Mouse (Mus musculus) left cerebral cortex, postnatal 10 days (tissue): ENCODE measurements at regions not wholly inside any gene's neighbourhood (a gene's known extent, or its start where the extent isn't known, plus 50 kb on each side); places are given as distances from the start of the nearest gene placed in this dataset.

Experiments used
- DNase-seq, 2 experiments: peaks; one replicate each; pipeline ENCODE4 v3.0.0; 2021 to 2022; ENCODE audit warnings: low spot score in 2 of 2, mixed read lengths in 1 of 2; ENCODE audit errors: extremely low spot score in 1 of 2
- intact Hi-C: fragments of 180-260 bp; cut with DNase I; formaldehyde crosslinking; loops from one replicate; pipeline ENCODE4 v1.15.1; 2025

GRCm38 (mm10) chr14:46562016-46562415 is 171.5 kb upstream of the Bmp4 start:
- DNase-seq, result no peak
- intact Hi-C loops, result loop anchor here (10.0 kb wide), 1 partner anchor 567 kb away; no protein-coding TSS in a partner anchor

GRCm38 (mm10) chr14:46553239-46553638 is 162.8 kb upstream of the Bmp4 start:
- intact Hi-C loops, result no loop called here
- no peak for DNase-seq

DNA sequence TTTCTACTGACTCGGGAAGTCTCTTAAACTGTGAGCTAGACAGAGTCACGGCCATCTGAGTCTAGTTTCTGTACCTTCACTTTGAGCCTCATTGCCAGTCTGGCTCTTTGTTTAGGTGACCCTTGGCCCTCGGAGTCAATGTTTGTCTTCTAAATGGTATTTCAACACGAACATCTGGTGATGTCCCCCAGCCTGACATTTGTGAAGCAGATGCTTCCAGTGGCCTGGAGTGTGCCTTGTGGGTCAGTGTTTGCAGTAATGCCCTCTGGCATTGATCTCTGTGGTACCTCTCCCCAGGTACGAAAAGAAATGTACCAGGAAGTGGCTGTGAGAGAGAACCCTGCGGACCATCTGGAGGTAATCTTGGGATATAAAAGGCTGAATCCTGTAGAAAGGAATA is 155.7 kb upstream of the Bmp4 start:
- intact Hi-C loops, result no loop called here

DNA sequence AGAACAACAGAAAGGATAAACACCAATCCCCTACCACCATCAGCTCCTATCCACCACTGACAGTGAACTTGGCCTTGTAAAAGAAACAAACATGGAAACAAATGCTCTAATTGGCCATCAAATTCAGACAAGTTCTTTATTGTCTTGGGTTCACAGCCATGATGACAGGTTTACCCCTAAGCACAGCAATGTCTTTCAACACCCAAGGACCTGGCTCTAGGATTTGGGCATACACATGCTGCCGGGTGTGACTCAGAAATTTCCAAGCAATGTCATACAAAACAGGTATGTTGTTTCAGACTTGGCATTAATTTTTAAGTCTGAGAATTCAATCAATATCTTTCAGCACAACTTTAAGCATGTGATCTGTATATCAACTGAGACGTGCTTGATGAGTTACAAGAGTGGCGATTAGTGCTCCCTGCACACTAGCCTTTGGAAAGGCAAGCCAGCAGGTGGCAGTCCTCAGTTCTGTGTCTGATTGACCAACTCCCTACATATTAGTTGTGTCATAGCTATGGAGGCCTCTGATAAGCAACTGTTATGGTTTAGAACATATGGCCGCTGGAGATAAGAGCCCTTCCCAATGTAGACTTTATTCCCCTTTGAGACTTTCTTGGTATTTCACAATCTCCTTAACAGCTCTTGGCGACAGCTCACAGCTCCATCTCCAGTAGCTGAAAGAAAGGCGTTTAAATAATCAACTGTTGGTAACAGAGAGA is 149.2 kb upstream of the Bmp4 start:
- intact Hi-C loops, result no loop called here
- DNase-seq, result no peak

More for the DNA sequence above, 155.7 kb upstream of the Bmp4 start:
- DNase-seq, result no peak

DNA sequence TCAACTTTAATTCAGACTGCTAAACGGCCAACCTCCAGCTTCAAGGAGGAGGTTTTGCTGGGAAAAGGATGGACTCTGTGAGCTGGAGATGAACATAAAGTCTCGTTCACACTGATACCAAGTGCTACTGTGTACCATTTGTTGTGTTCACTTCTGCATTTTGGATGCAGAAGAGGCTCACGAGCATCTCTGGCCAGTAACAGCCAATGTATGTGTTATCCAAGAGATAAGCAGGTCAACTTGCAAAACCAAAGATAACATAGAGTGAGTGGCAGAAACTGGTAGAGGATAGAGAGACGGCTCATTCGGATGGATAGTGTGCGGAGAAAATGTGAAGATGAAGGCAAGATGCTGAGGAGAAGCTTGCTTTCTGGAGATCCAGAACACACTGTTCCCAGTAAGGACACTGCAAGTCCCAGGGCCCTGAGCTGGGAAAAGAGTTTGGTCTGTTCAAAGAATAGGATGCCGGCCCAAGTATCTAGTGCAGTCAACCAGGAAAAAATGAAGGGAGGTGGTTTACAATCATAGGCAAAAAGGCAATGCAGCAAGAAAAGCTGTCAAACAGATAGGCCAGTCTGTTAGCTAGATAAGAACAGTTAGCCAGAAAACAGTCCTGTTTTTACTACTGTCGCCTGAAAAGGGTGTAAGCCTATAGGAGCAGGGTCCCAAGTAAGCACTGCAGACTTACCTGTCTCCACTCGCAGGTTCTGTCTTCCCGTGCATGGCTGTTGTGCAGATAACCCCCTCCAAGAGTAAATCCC is 145.7 kb upstream of the Bmp4 start:
- intact Hi-C loops, result no loop called here
- no peak for DNase-seq

DNA sequence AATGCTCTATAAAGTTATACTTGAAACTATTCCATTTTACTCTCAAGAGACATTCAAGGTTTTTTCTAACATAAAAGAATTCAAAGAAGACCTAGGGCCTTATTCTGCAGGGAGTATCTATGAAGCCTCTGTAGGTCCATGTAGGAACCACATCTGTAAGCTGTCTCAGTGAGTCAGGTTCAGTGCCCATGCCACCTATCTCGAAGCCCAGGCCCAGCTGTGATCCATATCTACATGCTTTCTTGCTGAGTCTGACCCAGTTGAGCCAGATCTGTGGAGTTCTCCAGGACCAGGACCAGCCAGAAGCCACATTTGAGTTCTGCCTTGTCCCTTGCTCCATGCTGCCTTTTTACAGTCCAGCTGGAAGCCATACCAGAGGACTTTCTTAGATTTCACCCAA is 142.2 kb upstream of the Bmp4 start:
- no peak for DNase-seq
- intact Hi-C loops, result no loop called here

GRCm38 (mm10) chr14:46530452-46530851 is 140.0 kb upstream of the Bmp4 start:
- DNase-seq, result no peak
- intact Hi-C loops, result no loop called here

DNA sequence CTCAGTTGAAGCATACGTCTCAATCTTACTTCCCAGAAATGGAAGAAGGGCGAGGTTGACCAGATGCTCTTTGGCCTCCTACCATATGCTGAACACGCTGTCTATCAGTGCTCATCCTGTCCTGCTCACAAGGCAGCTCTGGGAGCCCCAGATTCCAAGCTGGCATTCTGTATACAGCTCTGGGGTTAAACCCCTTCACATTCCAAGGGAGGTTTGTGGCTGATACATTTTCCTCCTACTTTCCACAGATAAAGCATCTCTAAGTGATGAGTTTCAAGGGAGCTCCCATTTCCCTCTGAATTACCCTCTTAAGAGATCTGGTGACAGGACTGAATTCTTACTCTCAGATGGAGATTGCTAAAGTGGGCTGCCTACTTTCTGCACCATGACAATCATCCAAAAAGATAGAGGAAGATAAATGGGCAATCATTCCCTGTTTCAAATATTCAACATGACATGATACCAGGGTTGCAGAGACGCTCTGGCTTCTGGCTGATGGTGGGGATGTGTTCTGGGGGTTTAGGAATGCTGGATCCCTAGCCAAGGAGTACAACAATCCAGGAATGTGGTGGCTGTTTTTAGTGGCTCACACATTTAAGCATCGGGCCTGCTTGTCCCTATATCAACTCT is 138.7 kb upstream of the Bmp4 start:
- DNase-seq, result no peak
- intact Hi-C loops, result no loop called here

DNA sequence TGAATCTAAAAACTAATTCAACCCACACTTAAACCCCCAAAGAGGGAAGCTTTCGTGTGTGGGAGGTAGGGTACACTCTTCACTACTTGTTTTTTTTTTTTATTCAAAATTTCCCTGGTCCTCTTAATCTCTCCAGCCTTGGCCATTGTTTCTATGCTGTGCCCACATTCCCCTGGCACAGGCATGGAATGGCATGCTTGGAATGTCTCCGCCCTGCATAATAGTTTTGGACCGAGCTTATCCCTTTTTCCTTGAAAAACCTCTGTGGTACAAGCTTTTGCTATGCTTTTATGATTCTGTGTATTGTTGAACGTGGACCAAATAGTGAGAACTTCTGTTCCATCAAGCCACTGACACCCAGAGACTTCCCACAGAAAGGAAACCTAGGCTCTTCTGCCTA is 126.8 kb upstream of the Bmp4 start:
- no peak for DNase-seq
- intact Hi-C loops, result no loop called here

DNA sequence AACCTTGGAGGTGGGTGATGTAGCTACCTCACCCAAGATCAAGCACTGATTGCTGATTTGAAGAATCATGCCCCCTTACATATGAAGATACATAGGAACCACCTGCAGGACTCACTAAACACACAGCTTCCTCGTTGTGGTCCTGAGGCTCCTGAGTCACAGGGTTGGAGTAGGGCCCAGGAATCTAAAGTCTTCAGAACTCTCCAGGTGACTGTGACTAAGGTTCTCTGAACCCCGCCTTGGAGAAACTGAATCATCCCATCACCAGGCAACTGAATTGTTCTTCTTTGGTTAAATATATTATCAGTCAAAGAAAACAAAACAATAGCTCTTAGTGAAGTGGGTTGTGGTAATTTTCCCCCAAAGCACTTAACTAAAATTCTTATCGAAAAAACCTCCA is 125.8 kb upstream of the Bmp4 start:
- DNase-seq, result no peak
- intact Hi-C loops, result no loop called here

- intact Hi-C loops, result no loop called here
- DNase-seq, result no peak
These were observed 123.9 kb upstream of the Bmp4 start for GRCm38 (mm10) chr14:46514262-46514932.

DNA sequence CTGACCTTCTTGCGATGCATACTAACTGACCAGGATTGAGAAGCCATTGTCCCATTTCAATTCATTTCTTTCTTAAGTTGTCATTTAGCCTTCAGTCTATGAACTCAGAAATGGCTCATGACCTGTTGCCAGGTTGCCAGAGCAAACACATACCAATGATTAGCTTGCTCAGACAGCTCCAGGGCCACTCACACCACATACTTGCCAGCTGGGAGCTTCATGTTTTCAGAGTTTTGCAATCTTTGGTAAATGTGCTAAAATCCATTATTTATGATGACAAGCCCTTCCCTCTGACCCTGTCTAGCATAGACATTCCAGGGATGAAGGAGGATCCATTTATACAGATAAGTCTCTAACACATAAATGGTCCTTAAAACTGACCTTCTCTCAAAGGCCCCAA is 121.6 kb upstream of the Bmp4 start:
- intact Hi-C loops, result no loop called here
- DNase-seq, result no peak

DNA sequence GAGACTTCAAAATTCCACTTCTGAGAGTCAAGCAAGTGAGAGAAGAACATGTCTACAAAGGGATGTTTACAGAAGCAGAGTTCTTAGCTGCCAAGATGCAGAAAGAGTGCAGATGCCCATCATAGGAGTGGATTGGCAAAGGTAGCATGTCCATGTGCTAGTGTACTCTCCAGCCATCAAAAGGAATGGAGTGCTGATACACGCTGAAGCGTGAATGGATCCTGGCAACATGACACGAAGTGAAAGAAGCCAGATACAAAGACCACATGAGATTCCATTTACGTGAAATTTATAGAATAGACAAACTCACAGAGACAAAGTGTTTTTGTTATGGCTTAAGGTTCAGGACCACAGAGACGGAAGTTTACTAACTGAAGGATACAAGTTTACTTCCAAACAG is 118.4 kb upstream of the Bmp4 start:
- intact Hi-C loops, result no loop called here
- no peak for DNase-seq

DNA sequence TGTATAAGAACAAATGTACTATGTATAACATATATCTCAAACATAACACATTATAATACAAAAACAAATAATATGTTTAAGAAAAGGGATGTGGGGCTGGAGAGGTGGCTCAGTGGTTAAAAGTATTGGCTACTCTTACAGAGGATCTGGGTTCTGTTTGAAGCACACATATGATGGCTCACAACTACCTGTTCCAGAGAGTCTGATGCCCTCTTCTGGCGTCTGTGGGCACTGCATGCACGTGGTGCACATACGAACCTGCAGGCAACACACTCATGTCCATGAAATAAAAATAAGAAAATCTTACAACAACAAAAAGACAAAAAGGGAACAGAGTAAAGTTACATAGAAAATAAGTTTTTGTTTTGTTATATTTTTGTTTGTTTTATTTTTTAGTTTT is 114.8 kb upstream of the Bmp4 start:
- intact Hi-C loops, result no loop called here
- no peak for DNase-seq

GRCm38 (mm10) chr14:46491601-46492000 is 101.1 kb upstream of the Bmp4 start:
- no peak for DNase-seq
- intact Hi-C loops, result no loop called here

GRCm38 (mm10) chr14:46491182-46491581 is 100.7 kb upstream of the Bmp4 start:
- intact Hi-C loops, result no loop called here
- no peak for DNase-seq

DNA sequence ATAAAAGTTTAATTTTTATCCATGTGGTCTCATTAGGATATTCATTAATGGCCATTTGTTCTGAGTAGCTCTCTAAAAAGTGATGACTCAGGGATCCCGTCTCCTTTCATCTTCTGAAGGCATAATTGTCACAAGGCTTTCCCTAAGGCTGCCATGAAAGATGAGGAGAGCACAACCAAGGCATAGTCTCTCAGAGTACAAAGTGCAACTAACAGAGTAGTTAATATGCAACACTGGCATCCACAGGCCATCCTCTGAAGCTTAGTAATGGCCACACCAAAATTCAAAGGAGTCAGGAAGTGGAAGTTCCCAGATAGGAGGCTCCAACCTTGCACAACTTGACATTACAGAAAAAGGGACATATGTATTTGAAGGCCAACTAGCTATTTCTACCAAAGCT is 97.1 kb upstream of the Bmp4 start:
- DNase-seq, result no peak
- intact Hi-C loops, result no loop called here

GRCm38 (mm10) chr14:46480396-46480795 is 89.9 kb upstream of the Bmp4 start:
- no peak for DNase-seq
- intact Hi-C loops, result no loop called here

DNA sequence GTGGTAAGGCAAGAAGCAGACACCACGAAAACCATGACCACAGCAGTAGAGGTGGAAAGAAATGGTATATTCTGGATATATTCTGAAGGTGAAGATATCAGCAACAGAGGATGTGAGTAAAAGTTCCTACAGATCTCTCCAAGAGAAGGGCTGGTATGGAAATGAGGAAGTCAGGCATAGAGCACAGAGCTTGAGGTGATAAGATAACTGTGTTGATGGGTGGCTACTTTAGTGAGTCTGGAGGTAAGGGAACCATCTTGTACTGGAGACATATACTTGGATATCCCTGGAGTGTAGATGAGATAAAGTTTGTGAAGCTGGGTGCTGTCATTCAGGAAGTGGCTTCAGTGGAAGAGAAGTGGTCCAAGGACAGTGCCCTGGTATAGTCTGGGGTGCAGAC is 85.5 kb upstream of the Bmp4 start:
- no peak for DNase-seq
- intact Hi-C loops, result no loop called here

DNA sequence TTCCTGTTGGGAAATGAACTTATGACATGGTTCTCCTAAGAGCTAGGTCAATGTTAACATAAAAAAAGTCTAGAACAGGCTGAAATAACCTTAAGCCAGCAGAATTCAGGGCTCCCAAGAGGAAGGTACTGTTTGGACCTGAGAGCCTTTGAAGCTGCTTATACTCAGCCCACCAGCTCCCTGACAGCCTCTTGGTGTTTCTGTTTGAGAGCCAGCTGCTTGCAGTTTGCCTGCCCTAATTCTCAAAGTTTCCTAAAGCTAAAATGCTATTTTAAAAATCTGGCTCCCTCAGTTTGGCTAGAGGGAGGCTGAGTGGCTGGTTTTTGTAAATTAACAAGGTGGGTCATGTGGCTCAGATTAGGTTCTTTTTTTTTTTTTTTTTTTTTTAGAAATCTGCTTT is 72.5 kb upstream of the Bmp4 start:
- intact Hi-C loops, result no loop called here
- DNase-seq, result no peak
